Mouse (Mus musculus) midbrain, postnatal 0 days (tissue): ENCODE data around the gene Cep57. TPM values are rescaled to one million over a fixed set of nuclear protein-coding genes. Genes with fewer than 3 reads are reported as not detected.
A peak's percentile ranks its signal among the peaks of the same experiment; 100 is the strongest.

Experiments used
- ATAC-seq: fragments of 200-750 bp; cut with Nextera tagmentation; 2 replicates; pipeline ENCODE4 v1.8.0; 2017; ENCODE audit warnings: moderate number of reproducible peaks, mild to moderate bottlenecking, moderate TSS enrichment, moderate library complexity; ENCODE audit not compliant: low FRiP score
- DNase-seq: peaks from one replicate; pipeline ENCODE4 v3.0.0-alpha.2; 2015; ENCODE audit warnings: low spot score
- H3K27ac ChIP-seq: fragments of 300-500 bp; sonication (generic); 2 replicates; pipeline ENCODE4 v1.5.1; 2014; ENCODE audit warnings: low read depth, mild to moderate bottlenecking, low read length, mixed read lengths
- H3K27me3 ChIP-seq: fragments of 300-500 bp; sonication (generic); 2 replicates; pipeline ENCODE4 v1.6.1; 2014; ENCODE audit warnings: low read length, control low read depth, mixed read lengths; ENCODE audit not compliant: insufficient read depth
- H3K36me3 ChIP-seq: fragments of 300-500 bp; sonication (generic); 2 replicates; pipeline ENCODE4 v1.6.1; 2014; ENCODE audit warnings: low read length, control low read depth, mixed read lengths; ENCODE audit not compliant: insufficient read depth
- H3K4me1 ChIP-seq: fragments of 300-500 bp; sonication (generic); 2 replicates; pipeline ENCODE4 v1.6.1; 2014; ENCODE audit warnings: mild to moderate bottlenecking, control low read depth, antibody characterized with exemption, low read length, mixed read lengths; ENCODE audit not compliant: insufficient read depth
- H3K4me2 ChIP-seq: fragments of 300-500 bp; sonication (generic); 2 replicates; pipeline ENCODE4 v1.6.1; 2014; ENCODE audit warnings: low read depth, mild to moderate bottlenecking, low read length, mixed read lengths; ENCODE audit not compliant: poor library complexity, severe bottlenecking
- H3K4me3 ChIP-seq: fragments of 300-500 bp; sonication (generic); 2 replicates; pipeline ENCODE4 v1.5.1; 2014; ENCODE audit warnings: low read depth, mild to moderate bottlenecking, low read length, moderate library complexity
- H3K9ac ChIP-seq: fragments of 300-500 bp; sonication (generic); replicated peaks from 2 replicates; pipeline ENCODE4 v1.6.1; 2014; ENCODE audit warnings: mild to moderate bottlenecking, low read length, moderate library complexity, mixed read lengths; ENCODE audit not compliant: poor library complexity, severe bottlenecking
- H3K9me3 ChIP-seq: fragments of 300-500 bp; sonication (generic); 2 replicates; pipeline ENCODE4 v1.6.1; 2016; ENCODE audit warnings: low read length, control low read depth
- CTCF ChIP-seq: IDR thresholded peaks from 2 replicates; pipeline ENCODE4 v1.5.1; 2016; ENCODE audit warnings: antibody characterized with exemption, mild to moderate bottlenecking
- WGBS: fragments of 180-500 bp; shearing (Covaris S2); extraction: QIAGEN DNeasy Blood & Tissue Kit; methylation state at CpG from one replicate; pipeline ENCODE4 v1.1.7; 2014; 5-methylcytosine and 5-hydroxymethylcytosine counted together
- polyA plus RNA-seq: library from polyadenylated mRNA; unstranded; fragments of >200 nt; fragmentation: Nextera tagmentation; extraction: Ambion mirVana; gene quantifications from 2 replicates; pipeline ENCODE4 v1.2.1, GENCODE M21; 2015
- total RNA-seq: library from RNA; depleted of rRNA; stranded (reverse); fragments of >200 nt; gene quantifications from 2 replicates; pipeline ENCODE4 v1.2.3, GENCODE M21; 2014; rRNA removed

The Cep57 gene
- total and polyA plus RNA-seq, 2 experiments from 2014 or later: 21.2 to 39.3 TPM

DNA sequence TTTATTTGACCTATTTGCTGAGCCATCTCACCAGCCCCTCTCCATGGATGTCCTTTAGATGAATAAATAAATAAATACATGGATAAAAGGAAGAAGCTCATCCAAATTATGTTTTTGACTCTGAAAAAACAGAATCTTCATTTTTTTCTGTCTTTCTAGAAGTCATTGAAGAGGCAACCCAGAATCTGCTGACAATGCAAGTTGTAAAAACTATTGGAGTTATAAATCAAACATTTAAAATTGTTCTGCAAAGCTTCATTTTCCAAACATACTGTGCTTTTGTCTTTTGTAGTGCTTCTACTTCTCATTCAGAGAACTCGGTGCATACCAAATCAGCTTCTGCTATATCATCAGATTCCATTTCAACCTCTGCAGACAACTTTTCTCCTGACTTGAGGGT is 44.9 kb downstream of the Cep57 start:
- Histone ChIP-seq H3K27me3 (no peaks in the 10 kb centered on the region), H3K9ac (no peak overlapping the region), H3K4me2 (no peak overlapping the region), H3K4me3 (no peak overlapping the region), H3K9me3 (no peaks in the 10 kb centered on the region; the same call in 1 of the 2 replicates), H3K27ac (no peak overlapping the region), H3K4me1 (no peaks in the 10 kb centered on the region), H3K36me3 (peaks cover 12% of the 10 kb centered on the region)
- DNase-seq (no peak), ATAC-seq (no peak)
- TF ChIP-seq CTCF: no peak
- WGBS: 98% methylated on average over 1 of the region's 1 CpGs

DNA sequence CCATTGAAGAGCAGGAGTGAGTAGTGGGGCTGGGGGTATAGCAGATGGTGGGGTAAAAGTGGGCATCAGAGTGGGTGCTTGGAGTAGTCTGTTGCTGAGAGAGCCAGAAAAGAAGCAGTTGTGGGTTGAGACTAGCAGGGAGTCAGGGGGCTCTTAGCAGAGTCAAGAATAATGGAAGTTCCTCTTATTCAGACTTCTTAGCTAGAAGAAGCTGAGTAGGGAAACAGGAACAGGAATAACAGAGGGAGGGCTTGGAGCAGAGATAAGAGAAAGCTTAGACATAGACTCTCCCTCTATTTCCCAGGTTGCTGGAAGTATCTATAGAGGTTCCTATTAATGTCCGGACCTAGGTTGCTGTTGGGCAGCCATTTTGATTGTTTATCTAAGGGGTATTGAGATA is 52.2 kb downstream of the Cep57 start:
- no peak for TF ChIP-seq CTCF
- Histone ChIP-seq H3K4me3 (no peak overlapping the region), H3K4me1 (no peaks in the 10 kb centered on the region), H3K9me3 (no peaks in the 10 kb centered on the region), H3K27ac (no peak overlapping the region), H3K27me3 (no peaks in the 10 kb centered on the region), H3K36me3 (no peaks in the 10 kb centered on the region), H3K4me2 (no peak overlapping the region), H3K9ac (no peak overlapping the region)
- no peak for ATAC-seq
- DNase-seq: no peak
- WGBS: 100% methylated on average over 1 of the region's 1 CpGs

DNA sequence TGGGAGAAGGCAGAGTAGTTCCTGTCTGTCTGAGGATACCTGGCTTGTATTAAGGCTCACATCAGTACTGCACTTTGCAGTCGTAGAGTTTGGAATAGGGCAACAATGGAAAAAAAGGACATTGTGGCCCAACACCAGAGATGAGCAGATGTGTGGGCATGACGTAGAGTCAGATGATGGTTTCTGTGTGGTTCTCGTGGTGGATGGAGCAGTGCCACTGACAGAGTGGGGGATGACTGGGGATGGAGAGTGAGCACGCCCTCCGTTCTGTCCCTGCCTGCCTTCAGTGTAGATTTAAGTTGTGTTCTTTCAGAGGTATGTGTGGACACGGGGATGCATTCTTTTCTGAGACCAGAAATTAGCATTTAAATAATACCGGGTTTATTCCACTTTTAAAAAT is 60.3 kb downstream of the Cep57 start:
- no peak overlapping the region for H3K9ac ChIP-seq
- H3K4me3 ChIP-seq: no peak overlapping the region
- no peak overlapping the region for H3K4me2 ChIP-seq
- no peak for TF ChIP-seq CTCF
- no peaks in the 10 kb centered on the region for H3K27me3 ChIP-seq
- no peak overlapping the region for H3K27ac ChIP-seq
- 84% methylated on average over 7 of the region's 7 CpGs for WGBS
- no peaks in the 10 kb centered on the region for H3K4me1 ChIP-seq
- no peak for DNase-seq
- no peak for ATAC-seq
- H3K9me3 ChIP-seq: no peaks in the 10 kb centered on the region
- no peaks in the 10 kb centered on the region for H3K36me3 ChIP-seq

DNA sequence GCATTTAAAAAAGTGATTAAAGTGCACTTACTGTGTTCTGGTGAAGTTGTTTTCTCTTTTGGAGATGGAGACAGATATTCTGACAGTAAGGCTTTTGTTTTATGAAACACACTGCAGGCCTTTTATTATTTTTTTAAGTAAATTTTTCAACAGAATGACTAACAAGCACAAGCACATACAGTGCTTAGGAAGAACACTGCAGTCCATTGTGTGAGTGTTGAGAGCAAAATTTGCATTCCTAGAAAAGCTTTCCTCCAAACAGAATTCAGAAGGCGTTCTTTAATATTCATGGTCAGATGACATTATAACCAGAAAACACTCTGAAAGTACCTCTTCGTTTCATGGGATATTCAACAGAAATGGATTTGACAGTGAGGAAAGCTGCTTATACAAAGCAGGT is 61.3 kb downstream of the Cep57 start:
- WGBS: 45% methylated on average over 2 of the region's 2 CpGs
- Histone ChIP-seq H3K4me3 (no peak overlapping the region), H3K4me2 (no peak overlapping the region), H3K27ac (no peak overlapping the region), H3K36me3 (no peaks in the 10 kb centered on the region), H3K27me3 (no peaks in the 10 kb centered on the region), H3K4me1 (no peaks in the 10 kb centered on the region), H3K9me3 (no peaks in the 10 kb centered on the region), H3K9ac (no peak overlapping the region)
- TF ChIP-seq CTCF: no peak
- ATAC-seq (no peak), DNase-seq (peak; percentile 10)

DNA sequence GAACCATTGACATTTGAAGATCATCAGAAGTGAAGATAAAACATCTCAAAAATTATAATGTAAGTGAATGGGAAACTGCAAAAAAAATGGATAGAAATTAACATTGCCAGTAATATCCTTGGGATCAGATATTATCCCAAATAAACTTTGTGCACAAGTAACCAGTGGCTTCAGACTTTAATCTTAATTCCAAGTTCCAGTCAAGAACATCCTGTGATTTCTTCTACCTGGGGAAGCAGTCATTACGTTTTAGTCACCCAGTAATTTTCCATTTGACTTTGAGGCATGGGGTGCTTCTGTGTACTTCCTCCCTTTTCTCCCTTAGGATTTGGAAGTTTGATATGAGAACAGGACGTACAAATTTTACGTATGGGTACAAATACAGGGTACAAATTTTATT is 66.5 kb downstream of the Cep57 start:
- H3K27me3 ChIP-seq: no peaks in the 10 kb centered on the region
- H3K4me3 ChIP-seq: no peak overlapping the region
- no peak for ATAC-seq
- WGBS: 94% methylated on average over 3 of the region's 3 CpGs
- TF ChIP-seq CTCF: no peak
- no peaks in the 10 kb centered on the region for H3K9me3 ChIP-seq
- no peaks in the 10 kb centered on the region for H3K36me3 ChIP-seq
- no peak overlapping the region for H3K4me2 ChIP-seq
- no peaks in the 10 kb centered on the region for H3K4me1 ChIP-seq
- no peak overlapping the region for H3K27ac ChIP-seq
- H3K9ac ChIP-seq: no peak overlapping the region
- no peak for DNase-seq

Other genes starting within 250 kb of the Cep57 start
- gene Mtmr2, start 78.7 kb downstream of the Cep57 start, total RNA-seq: 43.0 and 57.0 TPM in 2 replicates
- 47.7 and 48.0 TPM in 2 replicates for gene Mtmr2, start 78.7 kb downstream of the Cep57 start, polyA plus RNA-seq
- 24.9 and 40.6 TPM in 2 replicates for gene Fam76b, start 609 bp upstream of the Cep57 start, total RNA-seq
- 11.4 and 14.0 TPM in 2 replicates for gene Fam76b, start 609 bp upstream of the Cep57 start, polyA plus RNA-seq